Mouse (Mus musculus) heart, embryonic 13.5 days (tissue): ENCODE measurements at regions not wholly inside any gene's neighbourhood (a gene's known extent, or its start where the extent isn't known, plus 50 kb on each side); places are given as distances from the start of the nearest gene placed in this dataset.
"Not testable (repeated sequence)": the region's sequence is repeated elsewhere in the genome, so short reads cannot be mapped to it uniquely, and the experiment has no call there.

Source experiments
- ATAC-seq: fragments of 200-750 bp; cut with Nextera tagmentation; 2 replicates; pipeline ENCODE4 v1.8.0; 2017; ENCODE audit warnings: moderate TSS enrichment; ENCODE audit not compliant: insufficient number of reproducible peaks, low FRiP score, low TSS enrichment; ENCODE audit errors: extremely low read depth
- H3K27ac ChIP-seq: fragments of 300-500 bp; sonication (generic); replicated peaks from 2 replicates; pipeline ENCODE4 v1.5.1; 2015; ENCODE audit warnings: moderate library complexity, mild to moderate bottlenecking, inconsistent platforms
- H3K27me3 ChIP-seq: fragments of 300-500 bp; sonication (generic); replicated peaks from 2 replicates; pipeline ENCODE4 v1.6.1; 2015; ENCODE audit warnings: mild to moderate bottlenecking, inconsistent platforms
- H3K36me3 ChIP-seq: fragments of 300-500 bp; sonication (generic); 2 replicates; pipeline ENCODE4 v1.6.1; 2015; ENCODE audit warnings: mild to moderate bottlenecking, inconsistent platforms
- H3K4me1 ChIP-seq: fragments of 300-500 bp; sonication (generic); 2 replicates; pipeline ENCODE4 v1.6.1; 2015; ENCODE audit warnings: inconsistent platforms
- H3K4me2 ChIP-seq: fragments of 300-500 bp; sonication (generic); 2 replicates; pipeline ENCODE4 v1.6.1; 2015; ENCODE audit warnings: inconsistent platforms, mild to moderate bottlenecking, moderate library complexity
- H3K4me3 ChIP-seq: fragments of 300-500 bp; sonication (generic); 2 replicates; pipeline ENCODE4 v1.5.1; 2015; ENCODE audit warnings: moderate library complexity, mild to moderate bottlenecking, inconsistent platforms
- H3K9ac ChIP-seq: fragments of 300-500 bp; sonication (generic); 2 replicates; pipeline ENCODE4 v1.6.1; 2015; ENCODE audit warnings: inconsistent platforms, mild to moderate bottlenecking, moderate library complexity
- H3K9me3 ChIP-seq: fragments of 300-500 bp; sonication (generic); 2 replicates; pipeline ENCODE4 v1.6.1; 2016; ENCODE audit warnings: inconsistent platforms
- WGBS: fragments of 180-500 bp; shearing (Covaris S2); methylation state at CpG from one replicate; pipeline ENCODE4 v1.1.7; 2015; ENCODE audit warnings: mixed read lengths; 5-methylcytosine and 5-hydroxymethylcytosine counted together

GRCm38 (mm10) chr17:13472460-13473062 lies 118.2 kb downstream of the Tcp10c start:
- Histone ChIP-seq H3K27ac (no peak overlapping the region), H3K9me3 (no peaks in the 10 kb centered on the region), H3K4me3 (no peak overlapping the region), H3K4me1 (peaks cover 19% of the 10 kb centered on the region), H3K27me3 (no peaks in the 10 kb centered on the region), H3K36me3 (no peaks in the 10 kb centered on the region), H3K9ac (no peak overlapping the region), H3K4me2 (no peak overlapping the region)
- 12% methylated on average over 7 of the region's 7 CpGs for WGBS
- no peak for ATAC-seq

GRCm38 (mm10) chr17:13474310-13475094 lies 120.1 kb downstream of the Tcp10c start:
- no peak; the same call in 1 of the 2 replicates for ATAC-seq
- Histone ChIP-seq H3K4me3 (no peak overlapping the region), H3K9me3 (no peaks in the 10 kb centered on the region), H3K27ac (peak overlapping the region; percentile 13; the same call in 1 of the 2 replicates), H3K27me3 (no peaks in the 10 kb centered on the region), H3K9ac (no peak overlapping the region), H3K4me2 (no peak overlapping the region), H3K4me1 (peaks cover 30% of the 10 kb centered on the region), H3K36me3 (no peaks in the 10 kb centered on the region)
- 56% methylated on average over 14 of the region's 14 CpGs for WGBS

- WGBS: 31% methylated on average over 5 of the region's 5 CpGs
- H3K9ac ChIP-seq: peak overlapping the region; percentile 61
- peak overlapping the region; percentile 62 for H3K27ac ChIP-seq
- H3K4me2 ChIP-seq: no peak overlapping the region
- H3K9me3 ChIP-seq: no peaks in the 10 kb centered on the region
- H3K36me3 ChIP-seq: no peaks in the 10 kb centered on the region
- H3K4me1 ChIP-seq: peaks cover 41% of the 10 kb centered on the region
- H3K4me3 ChIP-seq: no peak overlapping the region
- H3K27me3 ChIP-seq: no peaks in the 10 kb centered on the region
- no peak for ATAC-seq
These were observed 124.6 kb downstream of the Tcp10c start for GRCm38 (mm10) chr17:13478866-13479571.

DNA sequence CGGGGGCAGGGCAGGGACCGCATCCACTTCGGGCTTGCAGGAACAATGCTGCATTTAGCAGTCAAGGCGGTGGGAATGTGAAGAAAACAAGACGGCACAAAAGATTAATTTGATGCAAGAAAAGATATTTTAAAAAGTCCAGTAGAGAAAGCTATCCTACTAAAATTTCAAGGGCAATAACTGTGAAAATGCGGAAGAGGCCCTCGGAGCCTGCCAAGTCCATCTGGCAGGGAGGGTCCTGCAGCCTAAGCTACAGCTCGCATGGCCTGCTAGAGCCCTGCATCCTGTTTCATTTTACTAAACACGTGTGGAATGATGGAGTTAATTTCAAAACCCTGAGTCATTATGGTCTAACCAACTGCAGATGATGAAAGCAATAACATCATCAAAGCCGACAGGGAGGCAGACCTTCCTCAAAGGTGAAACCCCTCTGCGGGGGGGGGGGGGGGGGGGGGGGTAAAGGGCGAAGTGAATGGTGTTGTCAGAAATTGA lies 125.2 kb downstream of the Tcp10c start:
- H3K27ac ChIP-seq: peak overlapping the region; percentile 62
- H3K4me3 ChIP-seq: no peak overlapping the region
- no peak for ATAC-seq
- WGBS: 31% methylated on average over 11 of the region's 12 CpGs
- H3K4me2 ChIP-seq: no peak overlapping the region
- no peaks in the 10 kb centered on the region for H3K27me3 ChIP-seq
- peaks cover 35% of the 10 kb centered on the region for H3K4me1 ChIP-seq
- no peaks in the 10 kb centered on the region for H3K9me3 ChIP-seq
- no peaks in the 10 kb centered on the region for H3K36me3 ChIP-seq
- peak overlapping the region; percentile 61 for H3K9ac ChIP-seq

- no peak overlapping the region for H3K27ac ChIP-seq
- ATAC-seq: no peak
- H3K4me1 ChIP-seq: peaks cover 31% of the 10 kb centered on the region
- H3K4me2 ChIP-seq: no peak overlapping the region
- H3K9me3 ChIP-seq: no peaks in the 10 kb centered on the region
- H3K4me3 ChIP-seq: no peak overlapping the region
- no peak overlapping the region for H3K9ac ChIP-seq
- H3K27me3 ChIP-seq: no peaks in the 10 kb centered on the region
- 66% methylated on average over 7 of the region's 7 CpGs for WGBS
- H3K36me3 ChIP-seq: no peaks in the 10 kb centered on the region
These were observed 127.2 kb downstream of the Tcp10c start for GRCm38 (mm10) chr17:13481445-13482085.

DNA sequence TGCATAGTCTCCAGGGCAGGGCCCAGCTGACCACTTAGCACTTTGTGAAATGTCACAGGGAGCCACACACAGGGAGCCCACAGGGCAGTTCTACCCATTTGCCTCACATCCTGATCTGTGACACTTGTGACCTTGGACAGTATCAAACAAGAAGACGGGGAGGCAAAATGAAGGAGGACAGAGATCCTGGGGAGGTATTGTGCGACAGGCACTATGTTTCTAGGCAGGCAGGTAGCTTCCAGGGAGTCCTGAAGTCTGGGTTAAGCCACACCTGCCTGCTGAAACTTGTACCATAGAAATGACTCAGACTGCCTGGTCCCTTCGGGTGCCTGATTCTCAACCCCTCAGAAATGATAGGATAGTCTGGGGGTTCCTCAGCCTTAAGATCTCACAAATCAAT lies 127.8 kb downstream of the Tcp10c start:
- no peak for ATAC-seq
- Histone ChIP-seq H3K27ac (no peak overlapping the region), H3K36me3 (no peaks in the 10 kb centered on the region), H3K4me3 (no peak overlapping the region), H3K9me3 (no peaks in the 10 kb centered on the region), H3K4me1 (peaks cover 31% of the 10 kb centered on the region), H3K27me3 (no peaks in the 10 kb centered on the region), H3K9ac (no peak overlapping the region), H3K4me2 (no peak overlapping the region)
- 74% methylated on average over 3 of the region's 3 CpGs for WGBS

- Histone ChIP-seq H3K9me3 (no peaks in the 10 kb centered on the region), H3K36me3 (no peaks in the 10 kb centered on the region), H3K4me1 (peaks cover 36% of the 10 kb centered on the region), H3K27ac (peak overlapping the region; percentile 98), H3K4me2 (peak overlapping the region; percentile 16; the same call in 1 of the 2 replicates), H3K27me3 (no peaks in the 10 kb centered on the region), H3K4me3 (no peak overlapping the region), H3K9ac (0 out of 2 replicates have a peak overlapping the region, but pooled peaks have one; percentile 33)
- peak; percentile 85 for ATAC-seq
- WGBS: 34% methylated on average over 10 of the region's 10 CpGs
These were observed 133.2 kb downstream of the Tcp10c start for GRCm38 (mm10) chr17:13487291-13488215.

- ATAC-seq: peak; percentile 15; the same call in 1 of the 2 replicates
- H3K27me3 ChIP-seq: no peaks in the 10 kb centered on the region
- WGBS: 44% methylated on average over 9 of the region's 9 CpGs
- peaks cover 38% of the 10 kb centered on the region for H3K4me1 ChIP-seq
- H3K4me3 ChIP-seq: no peak overlapping the region
- peak overlapping the region; percentile 98 for H3K27ac ChIP-seq
- no peak overlapping the region for H3K4me2 ChIP-seq
- peak overlapping the region; percentile 50; the same call in 1 of the 2 replicates for H3K9ac ChIP-seq
- H3K9me3 ChIP-seq: no peaks in the 10 kb centered on the region
- H3K36me3 ChIP-seq: no peaks in the 10 kb centered on the region
These were observed 134.4 kb downstream of the Tcp10c start for GRCm38 (mm10) chr17:13488608-13489324.

DNA sequence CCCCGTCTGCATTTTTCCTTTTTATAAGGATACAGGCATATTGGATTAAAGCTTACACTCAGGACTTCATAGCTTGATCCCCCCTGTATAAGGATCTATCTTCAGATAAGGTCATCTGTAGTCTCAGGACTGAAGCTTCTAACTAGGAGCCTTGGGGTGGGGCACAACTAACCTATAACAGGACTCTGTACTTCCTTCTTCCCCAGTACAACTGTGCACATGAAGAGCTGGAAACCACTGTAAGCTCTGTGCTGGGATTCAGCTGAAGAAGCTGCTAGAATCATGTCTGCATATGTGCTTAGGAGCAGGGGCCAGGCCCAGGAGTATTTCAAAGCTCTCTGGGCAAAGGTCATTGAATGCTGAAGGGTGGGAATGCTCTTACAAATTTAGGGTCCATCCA lies 137.9 kb downstream of the Tcp10c start:
- not testable (repeated sequence) for H3K9me3 ChIP-seq, H3K27ac ChIP-seq, H3K27me3 ChIP-seq, ATAC-seq, H3K9ac ChIP-seq, H3K36me3 ChIP-seq, H3K4me3 ChIP-seq, H3K4me2 ChIP-seq
- WGBS: 75% methylated on average over 1 of the region's 1 CpGs
- peaks cover 36% of the 10 kb centered on the region for H3K4me1 ChIP-seq
